Mouse (Mus musculus) myocyte (in vitro differentiated cells): ENCODE measurements around the gene Agap3.

Experiments used
- MAX ChIP-seq: IDR thresholded peaks from one replicate; pipeline ENCODE4 v1.6.1; 2011; ENCODE audit warnings: low read depth, mild to moderate bottlenecking, control low read depth
- POLR2A ChIP-seq: IDR thresholded peaks from one replicate; pipeline ENCODE4 v1.6.1; 2011; ENCODE audit warnings: low read depth, mild to moderate bottlenecking, control low read depth, moderate library complexity; ENCODE audit not compliant: insufficient read length
- POLR2AphosphoS2 ChIP-seq: IDR thresholded peaks from one replicate; pipeline ENCODE4 v1.6.1; 2011; ENCODE audit warnings: low read depth, control low read depth; ENCODE audit not compliant: insufficient read length
- TCF3 ChIP-seq: IDR thresholded peaks from one replicate; pipeline ENCODE4 v1.6.1; 2011; ENCODE audit warnings: low read depth, control low read depth; ENCODE audit not compliant: insufficient read length
- USF1 ChIP-seq: IDR thresholded peaks from one replicate; pipeline ENCODE4 v1.6.1; 2011; ENCODE audit warnings: low read depth, mild to moderate bottlenecking, control low read depth, moderate library complexity

DNA sequence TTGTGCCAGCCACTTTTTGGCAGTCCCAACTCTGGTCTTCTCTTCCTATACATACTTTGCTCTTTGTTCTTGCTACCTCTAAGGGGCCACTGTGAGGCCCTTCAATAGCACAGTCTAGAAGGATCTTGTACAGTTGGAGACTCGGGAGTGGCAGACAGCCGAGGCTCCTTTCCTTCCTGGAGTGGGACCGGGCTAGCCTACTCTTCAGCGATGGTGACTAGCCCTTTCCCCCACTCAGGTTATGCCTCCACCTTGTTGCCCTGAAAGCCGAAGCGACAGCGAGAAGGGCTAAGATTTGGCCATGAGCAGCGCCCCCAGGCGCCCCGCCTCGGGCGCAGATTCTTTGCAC, 24.7 kb upstream of the Agap3 start:
- TF ChIP-seq POLR2A (no peak), USF1 (no peak), TCF3 (no peak), MAX (no peak), POLR2AphosphoS2 (no peak)
